Mouse (Mus musculus) limb, embryonic 14.5 days (tissue): ENCODE results near the gene B4gat1. TPM values are rescaled to one million over a fixed set of nuclear protein-coding genes. Genes with fewer than 3 reads are reported as not detected.
A peak's percentile ranks its signal among the peaks of the same experiment; 100 is the strongest.

Experiments used
- ATAC-seq: fragments of 200-750 bp; cut with Nextera tagmentation; 2 replicates; pipeline ENCODE4 v1.8.0; 2017; ENCODE audit warnings: low read depth, moderate number of reproducible peaks, moderate TSS enrichment; ENCODE audit not compliant: low FRiP score
- DNase-seq: peaks from one replicate; pipeline ENCODE4 v3.0.0-alpha.2; 2015; ENCODE audit warnings: low spot score
- H3K27ac ChIP-seq: fragments of 300-500 bp; sonication (generic); replicated peaks from 2 replicates; pipeline ENCODE4 v1.5.1; 2014; ENCODE audit warnings: low read depth, mild to moderate bottlenecking, low read length, moderate library complexity, mixed read lengths
- H3K27me3 ChIP-seq: fragments of 300-500 bp; sonication (generic); 2 replicates; pipeline ENCODE4 v1.6.1; 2014; ENCODE audit warnings: low read length, mixed read lengths; ENCODE audit not compliant: control insufficient read depth, insufficient read depth
- H3K36me3 ChIP-seq: fragments of 300-500 bp; sonication (generic); 2 replicates; pipeline ENCODE4 v1.6.1; 2014; ENCODE audit warnings: mild to moderate bottlenecking, low read length, moderate library complexity, mixed read lengths; ENCODE audit not compliant: control insufficient read depth, insufficient read depth
- H3K4me1 ChIP-seq: fragments of 300-500 bp; sonication (generic); 2 replicates; pipeline ENCODE4 v1.6.1; 2014; ENCODE audit warnings: antibody characterized with exemption, low read length, mixed read lengths; ENCODE audit not compliant: control insufficient read depth, insufficient read depth
- H3K4me2 ChIP-seq: fragments of 300-500 bp; sonication (generic); replicated peaks from 2 replicates; pipeline ENCODE4 v1.6.1; 2014; ENCODE audit warnings: low read depth, mild to moderate bottlenecking, low read length, moderate library complexity; ENCODE audit not compliant: severe bottlenecking
- H3K4me3 ChIP-seq: fragments of 300-500 bp; sonication (generic); replicated peaks from 2 replicates; pipeline ENCODE4 v1.5.1; 2014; ENCODE audit warnings: low read length
- H3K9ac ChIP-seq: fragments of 300-500 bp; sonication (generic); 2 replicates; pipeline ENCODE4 v1.6.1; 2014; ENCODE audit warnings: mild to moderate bottlenecking, low read depth, low read length, moderate library complexity; ENCODE audit not compliant: severe bottlenecking
- H3K9me3 ChIP-seq: fragments of 300-500 bp; sonication (generic); 2 replicates; pipeline ENCODE4 v1.6.1; 2016; ENCODE audit warnings: low read length; ENCODE audit not compliant: control insufficient read depth
- POLR2A ChIP-seq: fragments of 200-500 bp; IDR thresholded peaks from 2 replicates; pipeline ENCODE4 v1.8.0; 2012; ENCODE audit warnings: inconsistent platforms, mild to moderate bottlenecking, moderate library complexity, borderline replicate concordance; ENCODE audit not compliant: insufficient read depth, insufficient read length; ENCODE audit errors: extremely low read depth
- WGBS: fragments of 180-500 bp; shearing (Covaris S2); extraction: QIAGEN DNeasy Blood & Tissue Kit; methylation state at CpG from one replicate; pipeline ENCODE4 v1.1.7; 2014; 5-methylcytosine and 5-hydroxymethylcytosine counted together
- polyA plus RNA-seq, 2 experiments: library from polyadenylated mRNA; depleted of rRNA in 1 of 2; stranded (reverse) in 1 of 2; unstranded in 1 of 2; fragments of >200 nt; fragmentation: Nextera tagmentation in 1 of 2; extraction: Ambion mirVana in 1 of 2; gene quantifications; 2 replicates each; pipeline versions ENCODE4 v1.2.1 to v1.2.3; 2012 to 2014

Gene B4gat1
- polyA plus RNA-seq, 2 experiments: 31.3 to 43.7 TPM

GRCm38 (mm10) chr19:5032686-5033085 lies 5.9 kb upstream of the B4gat1 start:
- WGBS: 76% methylated on average over 3 of the region's 3 CpGs

GRCm38 (mm10) chr19:5036577-5036976 lies 2.0 kb upstream of the B4gat1 start:
- no peaks in the 10 kb centered on the region for H3K9me3 ChIP-seq
- no peak overlapping the region for H3K4me2 ChIP-seq
- H3K4me3 ChIP-seq: no peak overlapping the region
- peaks cover 5% of the 10 kb centered on the region for H3K36me3 ChIP-seq
- no peak for DNase-seq
- ATAC-seq: no peak
- H3K4me1 ChIP-seq: peaks cover 17% of the 10 kb centered on the region
- no peaks in the 10 kb centered on the region for H3K27me3 ChIP-seq
- no peak for TF ChIP-seq POLR2A
- H3K9ac ChIP-seq: no peak overlapping the region
- 89% methylated on average over 4 of the region's 4 CpGs for WGBS
- no peak overlapping the region for H3K27ac ChIP-seq

More at GRCm38 (mm10) chr19:5032686-5033085, 5.9 kb upstream of the B4gat1 start:
- DNase-seq (no peak), ATAC-seq (no peak)
- TF ChIP-seq POLR2A: no peak
- Histone ChIP-seq H3K36me3 (peaks cover 23% of the 10 kb centered on the region), H3K9me3 (no peaks in the 10 kb centered on the region), H3K9ac (no peak overlapping the region), H3K27me3 (no peaks in the 10 kb centered on the region), H3K4me1 (no peaks in the 10 kb centered on the region), H3K4me2 (no peak overlapping the region), H3K4me3 (no peak overlapping the region), H3K27ac (no peak overlapping the region)

- Histone ChIP-seq H3K4me2 (peak overlapping the region; percentile 98), H3K4me3 (peak overlapping the region; percentile 78), H3K9me3 (no peaks in the 10 kb centered on the region), H3K27ac (peak overlapping the region; percentile 82), H3K36me3 (no peaks in the 10 kb centered on the region), H3K27me3 (no peaks in the 10 kb centered on the region), H3K9ac (peak overlapping the region; percentile 86), H3K4me1 (peaks cover 22% of the 10 kb centered on the region)
- no peak for TF ChIP-seq POLR2A
- ATAC-seq (peak; percentile 68), DNase-seq (peak; percentile 90)
- WGBS: 6% methylated on average over 32 of the region's 32 CpGs
Observed at GRCm38 (mm10) chr19:5037678-5038571, 701 bp upstream of the B4gat1 start.

- 7% methylated on average over 41 of the region's 41 CpGs for WGBS
- no peaks in the 10 kb centered on the region for H3K9me3 ChIP-seq
- DNase-seq: no peak
- H3K4me1 ChIP-seq: peaks cover 22% of the 10 kb centered on the region
- H3K4me2 ChIP-seq: peak overlapping the region; percentile 98
- no peaks in the 10 kb centered on the region for H3K36me3 ChIP-seq
- H3K27me3 ChIP-seq: no peaks in the 10 kb centered on the region
- no peak for ATAC-seq
- TF ChIP-seq POLR2A: no peak
- H3K27ac ChIP-seq: no peak overlapping the region
- peak overlapping the region; percentile 78 for H3K4me3 ChIP-seq
- peak overlapping the region; percentile 86 for H3K9ac ChIP-seq
Observed at GRCm38 (mm10) chr19:5039301-5040114, 882 bp downstream of the B4gat1 start.

GRCm38 (mm10) chr19:5040862-5041523 lies 2.4 kb downstream of the B4gat1 start, which contains the start of gene Brms1:
Gene Brms1, plus strand, starts transcription at chr19:5041354.
- Histone ChIP-seq H3K4me2 (peak within 1 kb of the TSS; percentile 98), H3K4me3 (peak within 1 kb of the TSS; percentile 78), H3K9ac (peak within 1 kb of the TSS; percentile 86), H3K4me1 (peaks cover 22% of the 10 kb centered on the region), H3K36me3 (no peaks in the 10 kb centered on the region), H3K9me3 (no peaks in the 10 kb centered on the region), H3K27me3 (no peaks in the 10 kb centered on the region), H3K27ac (0 out of 2 replicates have a peak within 1 kb of the TSS, but pooled peaks have one; percentile 43)
- 8% methylated on average over 40 of the region's 40 CpGs for WGBS
- DNase-seq: peak; percentile 94
- no peak for TF ChIP-seq POLR2A
- ATAC-seq: peak; percentile 75
